Mouse (Mus musculus) intestine, embryonic 14.5 days (tissue): Measurements from ENCODE around the gene Klf13. TPM values are rescaled to one million over a fixed set of nuclear protein-coding genes. Genes with fewer than 3 reads are reported as not detected.
A peak's percentile ranks its signal among the peaks of the same experiment; 100 is the strongest.

Experiments used
- ATAC-seq: fragments of 200-750 bp; cut with Nextera tagmentation; replicated peaks from 2 replicates; pipeline ENCODE4 v1.8.0; 2017; ENCODE audit warnings: low read depth, moderate number of reproducible peaks, moderate TSS enrichment, moderate library complexity; ENCODE audit not compliant: low FRiP score, low TSS enrichment
- DNase-seq: peaks from one replicate; pipeline ENCODE4 v3.0.0-alpha.2; 2018; ENCODE audit warnings: low spot score
- H3K27ac ChIP-seq: fragments of 300-500 bp; sonication (generic); 2 replicates; pipeline ENCODE4 v1.5.1; 2014; ENCODE audit warnings: low read depth, mild to moderate bottlenecking, control low read depth
- H3K27me3 ChIP-seq: fragments of 300-500 bp; sonication (generic); replicated peaks from 2 replicates; pipeline ENCODE4 v1.6.1; 2014; ENCODE audit warnings: low read length, control low read depth; ENCODE audit not compliant: control insufficient read depth, insufficient read depth
- H3K36me3 ChIP-seq: fragments of 300-500 bp; sonication (generic); 2 replicates; pipeline ENCODE4 v1.6.1; 2014; ENCODE audit warnings: low read length, control low read depth; ENCODE audit not compliant: control insufficient read depth, insufficient read depth
- H3K4me1 ChIP-seq: fragments of 300-500 bp; sonication (generic); replicated peaks from 2 replicates; pipeline ENCODE4 v1.6.1; 2014; ENCODE audit warnings: low read length, control low read depth, mixed read lengths; ENCODE audit not compliant: control insufficient read depth, insufficient read depth
- H3K4me2 ChIP-seq: fragments of 300-500 bp; sonication (generic); 2 replicates; pipeline ENCODE4 v1.6.1; 2014; ENCODE audit warnings: low read length
- H3K4me3 ChIP-seq: fragments of 300-500 bp; sonication (generic); 2 replicates; pipeline ENCODE4 v1.5.1; 2014; ENCODE audit warnings: low read depth, low read length, control low read depth, mixed read lengths
- H3K9ac ChIP-seq: fragments of 300-500 bp; sonication (generic); 2 replicates; pipeline ENCODE4 v1.6.1; 2014; ENCODE audit warnings: mild to moderate bottlenecking, low read length
- H3K9me3 ChIP-seq: fragments of 300-500 bp; sonication (generic); 2 replicates; pipeline ENCODE4 v1.6.1; 2016; ENCODE audit warnings: low read length, control low read depth; ENCODE audit not compliant: control insufficient read depth
- WGBS: fragments of 180-500 bp; shearing (Covaris S2); extraction: QIAGEN DNeasy Blood & Tissue Kit; methylation state at CpG from one replicate; pipeline ENCODE4 v1.1.7; 2014; 5-methylcytosine and 5-hydroxymethylcytosine counted together
- polyA plus RNA-seq: library from polyadenylated mRNA; unstranded; fragments of >200 nt; fragmentation: Nextera tagmentation; extraction: Ambion mirVana; gene quantifications from 2 replicates; pipeline ENCODE4 v1.2.1, GENCODE M21; 2014

Gene Klf13
- polyA plus RNA-seq, 1 experiment from 2014 or later: 32.1 TPM

DNA sequence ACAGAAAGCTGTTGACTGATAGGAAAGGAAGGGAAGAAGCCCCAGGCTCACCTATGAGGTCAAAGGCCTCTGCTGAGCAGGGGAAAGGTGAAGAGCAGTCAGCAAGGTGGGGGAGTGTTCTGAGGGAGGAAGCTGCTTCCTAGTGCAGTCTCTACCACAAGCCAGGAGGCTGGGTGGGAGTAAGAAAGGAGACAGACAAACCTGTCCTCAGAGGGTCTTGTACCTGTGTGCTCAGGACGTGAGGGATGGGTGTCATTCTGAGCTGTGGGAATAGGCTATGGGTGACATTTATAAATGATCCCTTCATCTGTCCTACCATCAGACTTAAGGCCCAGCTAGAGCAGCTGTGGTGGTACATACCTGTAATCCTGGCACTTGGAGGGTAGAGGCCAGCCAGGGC is 75.7 kb downstream of the Klf13 start:
- no peak overlapping the region for H3K4me3 ChIP-seq
- H3K36me3 ChIP-seq: no peaks in the 10 kb centered on the region
- 84% methylated on average over 1 of the region's 1 CpGs for WGBS
- H3K9ac ChIP-seq: no peak overlapping the region
- DNase-seq (peak; percentile 38), ATAC-seq (no peak)
- no peaks in the 10 kb centered on the region for H3K27me3 ChIP-seq
- no peak overlapping the region for H3K27ac ChIP-seq
- H3K4me2 ChIP-seq: no peak overlapping the region
- no peaks in the 10 kb centered on the region for H3K9me3 ChIP-seq
- H3K4me1 ChIP-seq: 0 out of 2 replicates have a peak, but pooled peaks cover 4% of the 10 kb centered on the region

GRCm38 (mm10) chr7:63861123-63861522 is 77.6 kb downstream of the Klf13 start:
- no peak overlapping the region for H3K27ac ChIP-seq
- no peak overlapping the region for H3K9ac ChIP-seq
- H3K9me3 ChIP-seq: no peaks in the 10 kb centered on the region
- H3K36me3 ChIP-seq: no peaks in the 10 kb centered on the region
- H3K4me2 ChIP-seq: no peak overlapping the region
- WGBS: 90% methylated on average over 6 of the region's 6 CpGs
- H3K4me3 ChIP-seq: no peak overlapping the region
- DNase-seq (peak; percentile 20), ATAC-seq (no peak)
- 0 out of 2 replicates have a peak, but pooled peaks cover 4% of the 10 kb centered on the region for H3K4me1 ChIP-seq
- H3K27me3 ChIP-seq: no peaks in the 10 kb centered on the region

GRCm38 (mm10) chr7:63858571-63859152 is 80.1 kb downstream of the Klf13 start:
- Histone ChIP-seq H3K4me1 (0 out of 2 replicates have a peak, but pooled peaks cover 4% of the 10 kb centered on the region), H3K27me3 (no peaks in the 10 kb centered on the region), H3K27ac (no peak overlapping the region), H3K9ac (peak overlapping the region; percentile 36), H3K9me3 (no peaks in the 10 kb centered on the region), H3K4me2 (peak overlapping the region; percentile 61), H3K4me3 (peak overlapping the region; percentile 32), H3K36me3 (no peaks in the 10 kb centered on the region)
- ATAC-seq (peak; percentile 81), DNase-seq (peak; percentile 92)
- WGBS: 2% methylated on average over 22 of the region's 22 CpGs

GRCm38 (mm10) chr7:63857771-63858417 is 80.8 kb downstream of the Klf13 start:
- Histone ChIP-seq H3K27me3 (no peaks in the 10 kb centered on the region), H3K4me1 (0 out of 2 replicates have a peak, but pooled peaks cover 4% of the 10 kb centered on the region), H3K4me3 (no peak overlapping the region), H3K9ac (peak overlapping the region; percentile 36; the same call in 1 of the 2 replicates), H3K4me2 (peak overlapping the region; percentile 61), H3K9me3 (no peaks in the 10 kb centered on the region), H3K27ac (no peak overlapping the region), H3K36me3 (no peaks in the 10 kb centered on the region)
- no peak for DNase-seq
- 88% methylated on average over 17 of the region's 17 CpGs for WGBS
- no peak for ATAC-seq

DNA sequence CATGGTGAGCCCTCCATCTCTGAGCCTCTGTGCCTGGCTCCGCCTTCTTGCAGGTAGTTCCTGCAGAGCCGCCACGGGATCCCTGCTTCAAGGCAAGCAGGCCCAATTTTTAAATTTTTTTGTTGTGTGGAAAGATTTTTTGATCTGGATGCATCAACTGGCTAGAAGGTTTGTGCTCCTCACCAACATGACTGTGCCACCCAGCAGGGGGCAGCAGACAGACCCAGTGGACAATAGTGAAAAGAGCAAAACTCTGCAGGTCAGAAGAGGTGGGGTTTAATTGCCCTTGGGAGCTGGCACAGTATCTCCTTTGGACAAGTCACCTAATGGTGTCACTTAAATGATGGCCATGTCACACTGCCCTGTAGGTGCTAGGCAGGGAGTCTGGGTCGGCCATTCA is 83.4 kb downstream of the Klf13 start:
- no peaks in the 10 kb centered on the region for H3K27me3 ChIP-seq
- H3K9ac ChIP-seq: no peak overlapping the region
- H3K4me2 ChIP-seq: no peak overlapping the region
- WGBS: 70% methylated on average over 4 of the region's 4 CpGs
- H3K4me1 ChIP-seq: 0 out of 2 replicates have a peak, but pooled peaks cover 4% of the 10 kb centered on the region
- no peak overlapping the region for H3K27ac ChIP-seq
- H3K4me3 ChIP-seq: no peak overlapping the region
- H3K36me3 ChIP-seq: no peaks in the 10 kb centered on the region
- DNase-seq: peak; percentile 78
- no peaks in the 10 kb centered on the region for H3K9me3 ChIP-seq
- ATAC-seq: no peak

DNA sequence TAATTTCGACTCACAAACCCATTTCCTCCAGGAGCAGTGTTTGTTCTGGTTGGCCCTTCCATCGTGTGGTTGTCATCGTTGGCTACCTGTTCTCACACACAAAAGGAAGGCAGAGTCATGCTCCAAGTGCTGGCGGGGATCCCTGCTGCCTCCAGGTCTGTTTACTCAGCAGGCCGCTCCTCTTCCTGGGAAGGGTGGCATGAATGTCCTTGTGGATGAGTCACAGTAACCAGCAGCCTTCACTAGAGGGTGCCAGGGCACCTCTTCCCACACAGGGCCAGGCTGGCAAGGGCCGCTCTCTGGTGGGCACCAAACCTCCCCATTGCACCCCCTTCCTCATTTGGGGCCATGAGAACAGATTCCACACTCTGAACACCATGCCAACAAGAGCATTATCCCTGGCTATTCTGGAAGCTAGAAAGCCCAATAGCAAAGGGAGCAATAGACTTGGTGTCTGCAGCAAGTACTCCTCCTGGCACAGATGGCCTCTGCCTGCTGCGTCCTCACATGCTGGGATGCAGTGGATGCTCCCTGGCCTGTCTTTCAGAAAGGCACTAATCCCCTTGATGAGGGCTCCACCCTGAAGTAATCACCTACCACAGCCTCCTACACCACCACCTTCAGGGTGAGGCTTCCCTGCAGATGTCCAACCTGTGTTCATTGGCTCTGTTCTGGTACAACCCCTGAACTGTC is 86.7 kb downstream of the Klf13 start:
- H3K4me1 ChIP-seq: no peaks in the 10 kb centered on the region
- H3K9me3 ChIP-seq: no peaks in the 10 kb centered on the region
- no peak overlapping the region for H3K27ac ChIP-seq
- ATAC-seq (0 out of 2 replicates have a peak, but pooled peaks have one; percentile 19), DNase-seq (no peak)
- H3K36me3 ChIP-seq: no peaks in the 10 kb centered on the region
- no peak overlapping the region for H3K9ac ChIP-seq
- H3K27me3 ChIP-seq: no peaks in the 10 kb centered on the region
- no peak overlapping the region for H3K4me2 ChIP-seq
- 52% methylated on average over 7 of the region's 7 CpGs for WGBS
- no peak overlapping the region for H3K4me3 ChIP-seq

Other genes with a start within 250 kb of the Klf13 start
- 0.30 TPM in 1 of 2 replicates, not detected in the other for gene E030018B13Rik, start 22.1 kb downstream of the Klf13 start, polyA plus RNA-seq
- not detected in 2 replicates for gene Trpm1, start 214.9 kb upstream of the Klf13 start, polyA plus RNA-seq